Mouse (Mus musculus): Measurements from ENCODE around the gene Cdkn2d.

Cdkn2d gene

DNA sequence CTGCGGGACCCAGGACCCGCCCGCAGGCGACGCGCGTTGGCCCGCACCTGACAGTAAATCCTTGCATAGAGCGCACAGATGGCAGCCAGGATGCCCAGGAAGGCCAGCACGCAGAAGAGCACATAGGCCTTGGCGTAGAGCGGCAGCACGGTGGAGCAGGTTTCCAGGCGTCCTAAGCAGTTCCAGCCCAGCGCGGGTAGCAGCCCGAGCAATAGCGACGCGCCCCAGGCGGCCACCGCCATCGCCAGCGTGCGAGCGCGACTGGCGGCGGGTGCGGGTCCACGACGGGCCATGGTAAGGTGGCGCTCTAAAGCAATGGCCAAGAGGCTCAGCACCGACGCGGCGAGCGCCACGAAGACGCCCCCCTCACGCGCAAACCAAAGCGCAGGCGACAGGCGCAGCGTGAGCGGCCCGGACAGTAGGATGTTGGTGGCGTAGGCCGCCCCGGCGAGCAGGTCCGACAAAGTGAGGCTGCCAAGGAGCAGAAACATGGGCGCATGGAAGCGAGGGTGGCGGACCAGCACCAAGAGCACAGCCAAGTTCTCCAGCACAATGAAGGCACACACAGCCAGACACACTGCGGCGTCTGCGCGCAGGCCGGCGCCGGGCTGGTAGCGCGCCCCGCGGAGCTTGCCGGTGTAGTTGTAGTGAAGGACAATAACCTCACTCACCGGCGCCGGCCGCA lies 46.6 kb downstream of the Cdkn2d start:
- DNase-seq (ENCODE audit: low spot score), result no peak

DNA sequence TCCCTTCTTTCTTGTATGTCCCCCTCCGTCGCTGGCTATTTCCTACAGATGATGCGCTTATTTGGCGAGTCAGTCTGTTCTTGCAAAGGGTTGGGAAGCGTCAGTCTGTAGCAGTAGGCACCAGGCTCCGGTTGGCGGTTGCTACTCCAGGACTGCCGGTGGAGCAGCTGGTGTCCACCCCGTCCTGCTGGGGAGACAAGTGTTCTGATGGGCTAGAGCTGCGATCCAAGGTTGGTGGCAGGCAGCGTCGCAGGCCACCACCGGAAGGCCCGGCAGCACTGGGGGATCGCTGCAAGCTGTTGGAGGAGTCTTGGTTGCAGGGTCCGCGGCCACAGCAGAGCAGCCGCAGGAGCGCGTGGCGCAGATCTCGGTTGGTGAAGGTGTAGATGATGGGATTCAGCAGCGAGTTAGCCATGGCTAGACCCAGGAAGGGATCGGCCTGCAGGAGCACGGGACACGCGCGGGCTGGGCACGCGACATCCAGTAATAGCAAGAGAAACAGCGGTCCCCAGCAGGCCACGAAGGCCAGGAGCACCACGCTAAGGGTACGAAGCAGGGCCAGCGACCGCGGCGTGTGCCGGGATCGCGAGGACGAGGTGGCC lies 47.3 kb downstream of the Cdkn2d start:
- DNase-seq (ENCODE audit: low spot score), result no peak

DNA sequence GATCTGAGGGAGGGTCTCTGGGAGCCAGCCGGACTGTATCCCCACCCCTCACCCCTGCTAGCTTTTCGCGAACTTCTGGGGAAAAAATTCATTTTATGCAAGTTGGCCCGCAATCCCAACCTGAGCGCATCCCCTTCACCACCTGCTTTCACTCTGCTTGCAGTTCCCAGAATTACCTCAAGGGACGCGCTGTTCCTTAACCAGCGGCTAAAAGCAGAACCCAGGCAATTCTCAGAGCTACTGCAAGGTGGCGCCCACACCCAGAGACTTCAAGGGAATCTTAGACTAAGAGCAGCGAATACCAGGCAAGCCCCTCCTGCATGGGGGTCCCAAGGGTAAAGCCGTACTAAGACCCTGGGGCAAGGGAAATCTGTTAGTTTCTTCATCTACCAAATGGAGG lies 49.9 kb downstream of the Cdkn2d start:
- no peak for DNase-seq (ENCODE audit: low spot score)

DNA sequence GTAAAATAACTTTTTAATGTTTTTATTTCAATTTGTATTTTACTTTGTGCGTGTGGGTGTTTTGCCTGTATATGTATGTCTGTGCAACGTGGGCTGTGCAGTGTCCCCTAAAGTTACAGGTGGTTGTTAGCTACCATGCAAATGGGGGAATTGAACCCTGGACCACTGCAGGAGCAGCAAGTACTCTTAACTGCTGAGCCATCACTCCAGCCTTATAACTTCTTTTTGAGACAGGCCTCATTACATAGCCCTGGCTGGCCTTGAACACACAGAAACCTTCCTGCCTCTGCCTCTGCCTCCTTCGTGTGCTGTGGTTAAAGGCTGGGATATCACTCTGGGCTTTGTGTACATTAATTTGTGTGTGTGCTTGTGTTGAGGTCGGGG lies 51.8 kb downstream of the Cdkn2d start:
- no peak for DNase-seq (ENCODE audit: low spot score)

DNA sequence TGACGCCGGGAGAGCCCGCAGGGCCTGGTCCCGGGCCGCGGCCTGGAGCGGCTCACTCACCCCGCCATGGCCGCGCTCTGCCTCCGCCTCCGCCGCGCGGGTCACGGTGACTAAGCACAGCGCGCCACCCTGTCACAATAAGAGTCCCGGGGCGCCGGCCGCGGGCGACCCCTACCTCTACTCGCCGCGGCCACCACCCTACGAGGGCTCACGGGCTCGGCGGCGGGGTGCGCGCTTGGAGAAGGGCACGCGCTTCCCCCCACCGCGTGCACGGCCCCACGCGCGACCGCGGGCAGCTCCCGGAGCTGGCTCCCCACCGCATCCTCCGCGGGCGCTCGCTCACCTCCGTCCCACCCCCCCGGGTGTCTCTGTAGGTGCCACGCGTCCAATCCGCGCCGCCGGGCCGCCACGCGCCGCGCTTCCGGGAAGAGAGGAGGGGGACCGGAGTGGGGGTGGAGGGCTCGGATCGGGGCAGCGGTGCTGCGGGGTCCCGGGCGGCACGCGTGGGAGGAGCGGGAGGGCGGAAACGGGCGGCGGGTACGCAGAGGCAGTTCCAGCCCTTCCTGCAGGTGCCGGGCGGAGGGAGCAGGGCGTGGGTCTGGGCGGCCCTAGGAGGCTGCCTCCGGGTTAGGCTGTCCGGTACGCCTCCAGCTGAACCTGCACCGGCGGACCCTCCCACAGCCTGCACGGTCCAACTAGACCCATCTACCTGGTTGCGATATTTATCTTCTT lies 52.3 kb downstream of the Cdkn2d start, which contains the start of gene Keap1:
Gene Keap1 (minus strand): TSS at position 629 of the 732 bp plus-strand sequence.
- DNase-seq (ENCODE audit: low spot score), result peak; percentile 26
